Mouse (Mus musculus) kidney, postnatal 36 days (tissue): ENCODE measurements at regions not wholly inside any gene's neighbourhood (a gene's known extent, or its start where the extent isn't known, plus 50 kb on each side); places are given as distances from the start of the nearest gene placed in this dataset.

Experiments used
- DNase-seq, 2 experiments: peaks; one replicate each; pipeline ENCODE4 v3.0.0; 2021 to 2022; ENCODE audit warnings: mixed read lengths in 2 of 2

DNA sequence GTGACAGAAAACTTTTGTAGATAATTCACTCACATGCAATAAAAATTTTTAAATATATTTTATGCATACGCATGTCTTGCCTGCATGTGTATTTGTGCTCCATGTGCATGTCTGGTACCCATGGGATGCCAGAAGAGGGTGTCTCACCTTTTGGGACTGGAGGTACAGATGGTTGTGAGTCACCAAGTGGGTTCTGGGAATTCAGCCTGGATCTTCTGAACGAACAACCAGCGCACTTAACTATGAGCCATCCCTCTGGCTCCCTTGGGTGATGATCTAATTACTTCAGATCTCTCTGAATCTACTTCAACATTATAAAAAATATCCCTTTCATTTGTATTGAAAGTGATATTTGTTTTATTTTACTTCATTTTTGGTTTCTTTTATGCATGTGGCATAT lies 55.8 kb upstream of the Atp2c1 start:
- DNase-seq: no peak

DNA sequence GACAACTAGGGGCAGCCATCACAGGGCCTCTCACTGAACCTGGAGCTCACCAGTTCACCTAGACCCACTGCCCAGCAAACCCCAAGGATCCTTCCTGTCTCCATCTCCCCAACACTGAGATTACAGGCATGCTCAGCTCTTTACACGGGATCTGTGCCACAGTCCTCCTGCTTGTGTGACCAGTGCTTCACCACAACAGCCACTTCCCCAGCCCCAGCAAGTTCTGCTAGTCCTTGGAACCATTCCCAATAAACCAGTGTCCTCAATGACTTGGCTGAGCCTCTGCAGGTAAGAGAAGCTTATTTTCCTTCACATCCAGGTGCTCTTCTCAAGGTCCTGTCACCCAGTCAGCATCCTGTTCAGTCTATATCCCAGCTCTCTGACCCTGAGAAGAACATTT lies 52.5 kb upstream of the Atp2c1 start:
- peak in 1 of 2 experiments; percentile 8 for DNase-seq
